Mouse (Mus musculus) cerebellum, adult 2 months (tissue): ENCODE measurements around the gene Phf21b. TPM values are rescaled to one million over a fixed set of nuclear protein-coding genes. Genes with fewer than 3 reads are reported as not detected.

Source experiments
- DNase-seq, 2 experiments: peaks; one replicate each; pipeline ENCODE4 v3.0.0; 2021
- H3K27ac ChIP-seq: fragments of 200-500 bp; 2 replicates; pipeline ENCODE4 v1.5.1; 2012; ENCODE audit warnings: low read length, control low read depth, inconsistent platforms; ENCODE audit not compliant: insufficient read depth
- H3K27me3 ChIP-seq: fragments of 200-500 bp; 2 replicates; pipeline ENCODE4 v1.6.1; 2012; ENCODE audit warnings: inconsistent platforms, mild to moderate bottlenecking, low read length, moderate library complexity; ENCODE audit not compliant: control insufficient read depth, insufficient read depth
- H3K4me1 ChIP-seq: fragments of 200-500 bp; 2 replicates; pipeline ENCODE4 v1.6.1; 2011; ENCODE audit warnings: low read length; ENCODE audit not compliant: control insufficient read depth, insufficient read depth
- H3K4me3 ChIP-seq: fragments of 200-500 bp; replicated peaks from 2 replicates; pipeline ENCODE3; 2011; ENCODE audit warnings: mild to moderate bottlenecking, low read depth, low read length, control low read depth; ENCODE audit not compliant: insufficient read depth
- CTCF ChIP-seq: fragments of 200-500 bp; IDR thresholded peaks from 2 replicates; pipeline ENCODE4 v1.5.1; 2011; ENCODE audit warnings: low read depth, mild to moderate bottlenecking, control low read depth, low read length, moderate library complexity, borderline replicate concordance; ENCODE audit not compliant: insufficient read depth
- POLR2A ChIP-seq: fragments of 200-500 bp; IDR thresholded peaks from 2 replicates; pipeline ENCODE4 v1.6.1; 2011; ENCODE audit warnings: low read length, control low read depth, borderline replicate concordance; ENCODE audit not compliant: insufficient read depth
- whole genome bisulfite sequencing: fragments of 180-500 bp; shearing (Covaris S2); methylation state at CpG from one replicate; pipeline ENCODE4 v1.1.7; 2018; 5-methylcytosine and 5-hydroxymethylcytosine counted together
- polyA plus RNA-seq: library from polyadenylated mRNA; depleted of rRNA; stranded (reverse); fragments of >200 nt; gene quantifications from 2 replicates; pipeline ENCODE4 v1.2.3, GENCODE M21; 2012; rRNA removed

The Phf21b gene
- polyA plus RNA-seq, 1 experiment: 36.5 TPM

GRCm38 (mm10) chr15:84745831-84746230 is 110.0 kb downstream of the Phf21b start:
- DNase-seq: no peak
- 94% methylated on average over 4 of the region's 4 CpGs for WGBS
- Histone ChIP-seq H3K4me3 (no peak overlapping the region), H3K27me3 (no peaks in the 10 kb centered on the region), H3K4me1 (no peaks in the 10 kb centered on the region), H3K27ac (no peak overlapping the region)
- TF ChIP-seq CTCF: no peak
- TF ChIP-seq POLR2A: no peak

- Histone ChIP-seq H3K27me3 (no peaks in the 10 kb centered on the region), H3K4me1 (no peaks in the 10 kb centered on the region), H3K4me3 (no peak overlapping the region), H3K27ac (no peak overlapping the region)
- no peak for DNase-seq
- TF ChIP-seq POLR2A: no peak
- no peak for TF ChIP-seq CTCF
- 28% methylated on average over 2 of the region's 2 CpGs for WGBS
These were observed 111.5 kb downstream of the Phf21b start for GRCm38 (mm10) chr15:84744308-84744707.

GRCm38 (mm10) chr15:84743347-84743746 is 112.5 kb downstream of the Phf21b start:
- H3K27me3 ChIP-seq: no peaks in the 10 kb centered on the region
- 51% methylated on average over 3 of the region's 3 CpGs for WGBS
- no peaks in the 10 kb centered on the region for H3K4me1 ChIP-seq
- H3K27ac ChIP-seq: no peak overlapping the region
- no peak for DNase-seq
- TF ChIP-seq POLR2A (no peak), CTCF (no peak)
- H3K4me3 ChIP-seq: no peak overlapping the region

- TF ChIP-seq POLR2A (no peak), CTCF (no peak)
- Histone ChIP-seq H3K4me1 (no peaks in the 10 kb centered on the region), H3K4me3 (no peak overlapping the region), H3K27ac (no peak overlapping the region), H3K27me3 (no peaks in the 10 kb centered on the region)
- whole genome bisulfite sequencing: 89% methylated on average over 3 of the region's 3 CpGs
- no peak for DNase-seq
These were observed 114.3 kb downstream of the Phf21b start for GRCm38 (mm10) chr15:84741573-84741972.

GRCm38 (mm10) chr15:84738246-84738645 is 117.6 kb downstream of the Phf21b start:
- TF ChIP-seq POLR2A (no peak), CTCF (no peak)
- no peaks in the 10 kb centered on the region for H3K4me1 ChIP-seq
- no peak for DNase-seq
- 92% methylated on average over 7 of the region's 7 CpGs for WGBS
- no peaks in the 10 kb centered on the region for H3K27me3 ChIP-seq
- no peak overlapping the region for H3K4me3 ChIP-seq
- H3K27ac ChIP-seq: no peak overlapping the region

GRCm38 (mm10) chr15:84736994-84737346 is 118.9 kb downstream of the Phf21b start:
- no peak overlapping the region for H3K27ac ChIP-seq
- no peak for TF ChIP-seq CTCF
- no peak for TF ChIP-seq POLR2A

GRCm38 (mm10) chr15:84736346-84736993 is 119.4 kb downstream of the Phf21b start:
- Histone ChIP-seq H3K27me3 (no peaks in the 10 kb centered on the region; the same call in 1 of the 2 replicates), H3K4me3 (no peak overlapping the region), H3K27ac (no peak overlapping the region), H3K4me1 (no peaks in the 10 kb centered on the region)
- no peak for DNase-seq
- WGBS: 48% methylated on average over 11 of the region's 11 CpGs
- TF ChIP-seq CTCF: no peak
- no peak for TF ChIP-seq POLR2A

More at GRCm38 (mm10) chr15:84736994-84737346, 118.9 kb downstream of the Phf21b start:
- no peak for DNase-seq
- no peaks in the 10 kb centered on the region; the same call in 1 of the 2 replicates for H3K27me3 ChIP-seq
- WGBS: 35% methylated on average over 2 of the region's 4 CpGs
- H3K4me3 ChIP-seq: no peak overlapping the region
- H3K4me1 ChIP-seq: no peaks in the 10 kb centered on the region

Other genes with a start within 250 kb of the Phf21b start
- 13.5 and 14.9 TPM in 2 replicates for gene Prr5, start 186.4 kb downstream of the Phf21b start, polyA plus RNA-seq
- 0.18 and 0.27 TPM in 2 replicates for gene Arhgap8, start 136.0 kb downstream of the Phf21b start, polyA plus RNA-seq
- gene Gm29666, start 64.0 kb upstream of the Phf21b start, polyA plus RNA-seq: 1.9 and 2.2 TPM in 2 replicates
- 17.5 and 18.9 TPM in 2 replicates for gene Nup50, start 67.4 kb upstream of the Phf21b start, polyA plus RNA-seq
- gene 5031439G07Rik, start 132.5 kb upstream of the Phf21b start, polyA plus RNA-seq: 100 and 116 TPM in 2 replicates
- gene Upk3a, start 161.1 kb upstream of the Phf21b start, polyA plus RNA-seq: 0.20 and 0.22 TPM in 2 replicates
- gene Fam118a, start 172.9 kb upstream of the Phf21b start, polyA plus RNA-seq: 17.1 and 17.4 TPM in 2 replicates